Mouse (Mus musculus): Measurements from ENCODE around the gene Nudcd3.

Gene Nudcd3

DNA sequence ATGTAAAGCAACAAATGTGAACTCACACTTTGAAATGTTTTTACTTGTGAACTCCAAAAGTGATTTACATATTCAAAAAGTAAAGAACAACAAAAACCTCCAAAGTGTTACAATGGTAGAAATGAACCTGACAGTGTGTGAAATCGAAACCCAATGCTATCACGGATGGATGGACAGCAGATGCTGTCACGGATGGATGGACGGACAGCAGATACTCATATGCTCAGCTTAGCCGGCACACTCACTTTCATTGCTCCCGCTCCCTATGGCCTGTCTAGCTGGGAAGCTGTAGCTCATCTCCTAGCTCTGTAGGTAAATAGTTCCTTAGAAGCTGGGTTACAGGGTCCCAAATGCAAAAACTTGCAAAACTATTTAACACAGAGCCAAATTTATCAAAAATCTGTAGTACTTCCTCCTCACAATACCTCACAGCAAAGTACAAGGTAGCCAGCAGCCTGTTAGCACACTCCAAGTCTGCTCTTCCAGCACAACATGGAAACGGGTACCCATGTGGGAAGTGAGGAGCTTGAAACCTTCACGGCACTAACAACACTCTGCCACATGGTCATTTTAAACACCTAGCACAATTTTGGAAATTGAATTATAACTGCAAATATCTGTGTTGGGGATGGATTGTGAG lies 22.3 kb downstream of the Nudcd3 start:
- DNase-seq = no peak

DNA sequence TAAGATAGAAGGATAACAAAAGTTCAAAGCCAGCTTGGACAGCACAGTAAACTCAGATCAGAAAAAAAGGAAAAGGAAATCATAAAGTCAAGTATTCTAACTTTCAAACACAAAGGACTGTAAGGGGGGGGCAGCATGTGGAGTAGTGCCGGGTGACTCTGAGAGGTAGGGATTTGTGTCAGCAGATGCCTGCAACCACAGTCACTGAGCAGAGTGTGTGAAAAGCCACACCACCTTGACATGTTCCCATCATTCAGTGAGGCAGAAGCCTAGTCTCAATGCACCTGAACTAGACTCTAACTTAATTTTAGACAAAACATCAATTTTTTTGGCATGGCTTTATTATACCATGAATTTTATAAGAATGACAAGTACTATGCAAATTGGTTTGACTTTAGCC lies 24.7 kb downstream of the Nudcd3 start:
- no peak for DNase-seq

DNA sequence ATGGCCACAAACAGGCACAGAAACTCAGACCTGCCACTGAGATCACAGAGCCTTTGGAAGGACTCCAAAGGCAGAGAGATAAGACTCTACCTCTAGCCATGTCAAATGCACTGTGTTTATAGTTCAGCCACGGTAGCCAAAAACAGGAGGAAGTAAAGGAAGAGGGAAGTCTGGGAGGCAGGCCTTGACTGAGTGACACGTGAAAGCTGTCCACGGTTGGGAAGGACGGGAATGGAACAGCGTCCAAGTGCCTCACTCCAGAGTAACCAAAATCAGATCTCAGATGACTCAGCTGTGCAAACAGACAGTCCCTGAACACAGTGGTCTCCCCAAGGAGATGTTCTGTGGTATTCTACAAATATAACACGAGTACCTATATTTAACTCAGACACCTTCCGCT lies 25.5 kb downstream of the Nudcd3 start:
- no peak for DNase-seq

DNA sequence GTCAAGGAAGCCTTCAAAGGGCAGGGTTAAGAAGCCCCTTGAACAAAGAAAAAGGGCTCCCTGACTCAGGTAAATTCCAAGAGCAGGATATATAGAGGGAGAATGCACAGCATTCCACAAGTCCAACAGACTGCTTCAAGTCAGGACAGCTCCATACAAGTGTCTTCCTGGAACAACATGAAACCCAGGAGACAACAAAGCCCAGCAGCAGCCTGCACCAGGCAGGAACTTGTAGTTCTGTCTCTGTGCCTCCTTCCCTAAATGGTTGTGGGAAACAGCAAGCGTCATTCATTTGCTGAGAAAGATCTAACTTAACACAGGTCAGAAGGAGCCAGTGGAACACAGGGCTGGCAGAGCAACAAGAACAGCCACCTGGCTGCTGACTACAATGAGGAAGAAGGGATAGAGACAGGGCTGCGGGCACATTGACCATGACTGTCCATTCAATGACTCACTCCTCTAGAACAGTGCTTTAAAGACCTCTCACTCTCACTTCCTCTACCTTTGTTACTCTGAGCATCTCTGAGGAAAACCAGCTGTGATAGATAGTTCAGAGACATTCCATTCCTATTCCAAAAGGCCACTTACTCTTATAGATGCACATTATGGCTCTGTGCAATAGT lies 31.1 kb downstream of the Nudcd3 start:
- DNase-seq = no peak

DNA sequence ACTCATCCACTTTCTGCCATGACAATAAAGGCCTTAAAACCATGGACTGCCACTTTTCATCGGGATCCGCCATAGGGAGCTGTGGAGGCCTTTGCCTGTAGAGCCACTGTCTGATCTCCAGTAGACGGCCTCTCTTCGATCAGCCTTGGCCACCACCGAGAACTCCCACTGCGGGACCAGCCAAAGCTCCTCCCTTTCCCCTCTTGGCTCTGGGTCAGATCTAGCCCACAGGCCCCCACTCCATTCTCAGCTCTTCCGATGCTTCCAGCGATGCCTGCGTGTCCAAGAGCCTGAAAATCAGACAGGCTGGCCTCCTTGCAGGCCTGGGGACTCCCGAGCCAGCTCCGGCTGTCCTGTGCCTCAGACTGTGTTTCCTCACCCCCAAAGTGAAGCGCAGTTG lies 33.9 kb downstream of the Nudcd3 start:
- DNase-seq = no peak

- no peak for DNase-seq
These were observed 34.7 kb downstream of the Nudcd3 start for GRCm38 (mm10) chr11:6165391-6166081.

GRCm38 (mm10) chr11:6164781-6165180 lies 35.4 kb downstream of the Nudcd3 start:
- no peak for DNase-seq

GRCm38 (mm10) chr11:6163706-6164105 lies 36.5 kb downstream of the Nudcd3 start:
- no peak for DNase-seq

DNA sequence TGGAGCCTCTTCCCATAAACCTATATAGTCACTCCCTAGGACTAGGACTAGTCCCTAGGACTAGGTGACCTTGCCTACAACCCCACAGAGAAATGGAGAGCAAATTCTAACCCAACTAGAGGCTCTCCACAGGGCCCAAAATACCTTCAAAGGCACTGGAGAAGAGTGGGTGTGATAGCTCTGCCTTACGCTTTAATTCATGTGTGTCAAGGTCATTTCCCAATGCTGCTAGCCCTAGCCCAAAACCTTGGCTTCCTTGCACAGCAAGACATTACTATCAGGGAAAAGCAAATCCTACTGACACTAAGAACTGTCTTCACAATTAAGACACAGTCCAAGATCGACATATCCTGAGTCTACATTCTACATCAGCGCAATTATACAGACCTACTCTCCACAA lies 37.2 kb downstream of the Nudcd3 start:
- no peak for DNase-seq

GRCm38 (mm10) chr11:6161549-6161948 lies 38.7 kb downstream of the Nudcd3 start:
- DNase-seq = no peak

DNA sequence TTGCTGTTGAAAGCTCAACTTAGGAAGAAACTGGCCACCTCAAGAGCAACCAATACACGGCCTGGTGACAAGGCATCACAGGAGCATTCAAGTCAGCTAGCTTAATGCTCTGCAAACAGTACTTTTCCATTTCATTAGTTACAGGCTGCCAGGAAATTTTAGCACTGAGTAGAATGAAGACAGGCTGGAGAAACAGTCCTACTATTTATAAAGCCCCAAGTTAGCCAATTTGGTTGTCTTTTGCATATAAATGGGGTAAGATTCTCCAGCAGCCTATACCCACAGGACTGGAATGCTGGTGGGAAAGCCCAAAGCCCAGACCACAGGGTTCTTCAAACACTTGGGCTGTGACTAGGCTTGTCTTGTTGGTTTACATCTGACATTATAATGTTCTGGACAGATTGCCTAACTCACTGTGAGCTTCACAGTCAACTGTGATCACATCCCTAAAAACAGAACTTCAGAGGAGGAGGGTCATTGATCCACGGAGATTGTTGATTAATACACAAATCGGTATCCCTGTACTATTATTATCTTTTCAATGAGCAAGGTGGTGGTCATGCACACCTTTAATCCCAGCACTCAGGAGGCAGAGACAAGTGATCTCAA lies 39.4 kb downstream of the Nudcd3 start:
- DNase-seq = no peak

- no peak for DNase-seq
These were observed 40.4 kb downstream of the Nudcd3 start for GRCm38 (mm10) chr11:6159704-6160275.

- no peak for DNase-seq
These were observed 41.7 kb downstream of the Nudcd3 start for GRCm38 (mm10) chr11:6158515-6158914.

- DNase-seq = no peak
These were observed 43.1 kb downstream of the Nudcd3 start for GRCm38 (mm10) chr11:6157119-6157518.

DNA sequence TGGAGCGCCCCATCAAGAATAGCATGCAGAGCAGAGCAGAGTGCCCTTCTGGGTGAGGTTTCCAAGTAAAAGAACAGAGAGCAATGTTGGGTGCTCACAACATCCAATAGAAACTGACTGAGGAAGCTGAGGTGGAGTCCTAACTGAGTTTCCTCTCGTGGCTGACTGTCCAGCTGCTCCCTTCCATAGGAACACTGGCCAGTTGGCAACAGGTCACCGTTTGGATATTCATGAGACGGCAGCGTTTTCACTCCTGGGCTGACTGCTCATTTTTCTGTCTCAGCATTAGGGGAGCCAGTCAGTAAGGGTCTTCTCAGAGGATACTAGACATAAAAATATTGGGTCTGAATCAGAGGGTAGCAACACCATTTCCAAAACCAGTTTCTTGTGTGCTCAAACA lies 43.6 kb downstream of the Nudcd3 start:
- DNase-seq = no peak

GRCm38 (mm10) chr11:6154211-6154701 lies 46.0 kb downstream of the Nudcd3 start:
- DNase-seq = no peak

GRCm38 (mm10) chr11:6152864-6153263 lies 47.4 kb downstream of the Nudcd3 start:
- DNase-seq = no peak

GRCm38 (mm10) chr11:6138233-6138950 lies 61.8 kb downstream of the Nudcd3 start:
- no peak for DNase-seq

GRCm38 (mm10) chr11:6132886-6133285 lies 67.3 kb downstream of the Nudcd3 start:
- DNase-seq = no peak

DNA sequence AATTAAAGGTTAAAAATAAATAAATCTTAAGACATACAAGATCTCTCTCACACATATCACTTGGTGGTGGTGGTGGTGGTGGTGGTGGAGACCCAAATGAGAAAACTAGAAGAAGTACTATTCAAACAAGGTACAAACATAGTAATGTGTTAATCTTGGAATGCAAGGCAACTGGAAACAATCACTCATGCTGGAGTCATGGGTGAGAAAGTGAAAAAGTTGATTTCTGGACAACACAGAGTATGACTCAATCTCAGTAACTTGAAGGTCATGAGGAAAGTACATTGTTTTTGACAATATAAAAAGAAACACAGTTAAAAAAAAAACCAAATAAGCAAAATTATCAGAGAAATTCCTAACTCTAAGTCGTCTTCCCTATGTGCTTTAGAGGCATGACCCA lies 69.6 kb downstream of the Nudcd3 start:
- no peak for DNase-seq

DNA sequence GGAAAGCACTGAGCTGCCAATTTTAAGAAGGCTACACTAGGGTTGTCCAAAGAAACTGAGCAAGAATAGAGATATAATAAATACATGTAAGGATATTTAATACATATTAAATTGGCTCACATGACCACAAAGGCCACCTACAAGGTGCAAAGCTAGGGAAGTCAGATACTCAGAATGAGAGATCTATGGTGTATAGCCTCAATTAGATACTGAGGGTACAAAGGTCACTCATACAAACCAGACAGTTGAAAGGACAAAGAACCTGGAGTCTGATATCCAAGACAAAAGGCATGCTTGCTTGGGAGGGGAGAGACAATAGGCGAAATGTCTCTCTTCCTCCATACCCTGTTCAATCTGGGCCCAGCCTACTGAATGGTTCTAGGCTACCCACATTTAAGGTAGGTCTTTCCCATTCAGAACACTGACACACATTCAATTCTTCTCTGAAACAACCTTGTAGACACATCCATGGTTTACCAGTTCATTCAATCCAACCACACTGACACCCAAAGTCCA lies 76.6 kb downstream of the Nudcd3 start:
- DNase-seq = no peak

- DNase-seq = no peak
These were observed 77.6 kb downstream of the Nudcd3 start for GRCm38 (mm10) chr11:6122631-6123030.

Measured in kidney, postnatal 4 days (tissue).